Mouse (Mus musculus): ENCODE results near the gene Pla2g1b. TPM values are rescaled to one million over a fixed set of nuclear protein-coding genes. Genes with fewer than 3 reads are reported as not detected.
A peak's percentile ranks its signal among the peaks of the same experiment; 100 is the strongest.
"Not testable (repeated sequence)": the region's sequence is repeated elsewhere in the genome, so short reads cannot be mapped to it uniquely, and the experiment has no call there.

The Pla2g1b gene
- polyA plus RNA-seq, 1 experiment from 2014 or later: not detected

DNA sequence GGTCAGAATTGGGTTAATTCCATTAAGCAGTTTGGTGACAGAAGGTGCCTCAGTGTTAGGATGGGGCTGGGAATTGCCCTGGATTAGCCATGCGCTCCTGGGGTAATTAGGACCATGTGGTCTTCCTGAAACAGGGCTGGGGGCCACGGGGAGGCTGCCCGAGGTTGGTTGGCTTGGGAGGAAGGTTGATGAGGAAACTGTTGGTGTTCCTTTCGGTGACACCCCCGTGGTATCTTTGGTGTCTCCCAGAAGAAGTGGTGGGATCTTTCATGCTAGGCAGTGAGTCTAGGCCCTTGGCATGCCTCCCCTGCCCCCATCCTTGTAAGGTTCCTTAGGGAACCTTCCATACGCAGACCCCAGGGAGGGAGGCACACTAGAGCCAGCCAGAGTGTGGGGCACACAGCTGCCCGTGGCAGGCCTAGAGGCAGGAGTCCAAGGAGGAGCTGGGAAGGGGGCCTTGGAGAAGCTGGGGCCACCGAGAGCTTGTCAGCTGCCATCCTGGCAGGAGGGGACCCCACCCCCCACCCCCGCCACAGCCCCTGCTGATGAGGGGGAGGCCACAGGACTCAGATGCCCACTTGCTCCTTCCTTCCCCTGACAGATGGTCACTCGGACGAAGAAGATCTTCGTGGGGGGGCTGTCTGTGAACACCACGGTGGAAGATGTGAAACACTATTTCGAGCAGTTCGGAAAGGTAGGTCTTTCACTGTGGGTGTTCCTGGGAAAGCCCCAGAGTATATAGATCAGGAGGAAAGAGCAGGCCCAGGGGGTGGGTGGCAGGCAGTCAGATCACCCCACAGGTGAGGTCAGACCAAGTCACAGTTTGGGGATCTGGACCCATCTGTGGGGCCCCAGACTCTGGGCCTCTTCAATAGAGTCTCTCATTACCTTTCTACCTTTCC is 31.0 kb upstream of the Pla2g1b start:
- Histone ChIP-seq H3K36me3 (peaks cover 47% of the 10 kb centered on the region), H3K9me3 (no peaks in the 10 kb centered on the region), H3K27me3 (no peaks in the 10 kb centered on the region), H3K27ac (peak overlapping the region; percentile 95; the same call in 1 of the 2 replicates), H3K9ac (peak overlapping the region; percentile 53; the same call in 1 of the 2 replicates), H3K4me1 (peaks cover 84% of the 10 kb centered on the region), H3K4me2 (replicated peaks) (peak overlapping the region; percentile 71), H3K4me3 (peak overlapping the region; percentile 18; the same call in 1 of the 2 replicates)
- WGBS: 23% methylated on average over 15 of the region's 15 CpGs
- no peak for ATAC-seq (ENCODE audit: low FRiP score, low read depth)

DNA sequence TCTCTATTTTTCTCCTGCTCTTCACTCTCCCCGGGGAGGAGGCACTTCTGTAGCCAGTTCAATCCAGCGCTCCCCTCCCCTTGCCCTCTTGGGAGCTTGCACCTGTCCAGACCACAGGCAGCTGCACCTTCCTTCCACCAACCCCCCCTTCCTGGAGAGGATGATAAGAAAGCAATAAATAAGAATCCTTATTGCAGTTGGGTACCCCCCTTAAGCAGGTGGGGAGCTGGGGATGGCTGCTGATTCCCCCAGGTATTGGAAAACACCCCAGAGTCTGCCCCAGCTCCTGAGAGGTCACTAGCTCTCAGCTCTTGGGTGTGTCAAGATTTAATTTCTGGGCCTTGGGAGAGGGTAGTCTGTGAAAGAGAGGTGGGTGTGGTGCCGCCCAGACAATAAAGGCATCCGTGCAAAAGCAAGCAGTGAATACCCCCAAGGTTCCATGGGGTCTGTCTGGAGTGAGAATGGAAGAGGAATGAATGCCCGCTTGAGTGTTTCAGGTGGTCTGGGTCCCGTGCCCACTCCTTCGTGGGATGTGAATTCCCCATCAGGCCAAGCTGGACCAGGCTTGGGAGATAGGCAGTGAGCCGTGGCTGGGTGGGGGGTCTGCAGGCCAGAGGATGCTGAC is 30.2 kb upstream of the Pla2g1b start:
- H3K9ac ChIP-seq: peak overlapping the region; percentile 75
- H3K4me1 ChIP-seq: peaks cover 80% of the 10 kb centered on the region
- no peaks in the 10 kb centered on the region for H3K9me3 ChIP-seq
- H3K4me2 ChIP-seq (replicated peaks): peak overlapping the region; percentile 71
- WGBS: 16% methylated on average over 8 of the region's 8 CpGs
- no peak for ATAC-seq (ENCODE audit: low FRiP score, low read depth)
- peak overlapping the region; percentile 95 for H3K27ac ChIP-seq
- peak overlapping the region; percentile 39 for H3K4me3 ChIP-seq
- H3K36me3 ChIP-seq: peaks cover 50% of the 10 kb centered on the region
- no peaks in the 10 kb centered on the region for H3K27me3 ChIP-seq

DNA sequence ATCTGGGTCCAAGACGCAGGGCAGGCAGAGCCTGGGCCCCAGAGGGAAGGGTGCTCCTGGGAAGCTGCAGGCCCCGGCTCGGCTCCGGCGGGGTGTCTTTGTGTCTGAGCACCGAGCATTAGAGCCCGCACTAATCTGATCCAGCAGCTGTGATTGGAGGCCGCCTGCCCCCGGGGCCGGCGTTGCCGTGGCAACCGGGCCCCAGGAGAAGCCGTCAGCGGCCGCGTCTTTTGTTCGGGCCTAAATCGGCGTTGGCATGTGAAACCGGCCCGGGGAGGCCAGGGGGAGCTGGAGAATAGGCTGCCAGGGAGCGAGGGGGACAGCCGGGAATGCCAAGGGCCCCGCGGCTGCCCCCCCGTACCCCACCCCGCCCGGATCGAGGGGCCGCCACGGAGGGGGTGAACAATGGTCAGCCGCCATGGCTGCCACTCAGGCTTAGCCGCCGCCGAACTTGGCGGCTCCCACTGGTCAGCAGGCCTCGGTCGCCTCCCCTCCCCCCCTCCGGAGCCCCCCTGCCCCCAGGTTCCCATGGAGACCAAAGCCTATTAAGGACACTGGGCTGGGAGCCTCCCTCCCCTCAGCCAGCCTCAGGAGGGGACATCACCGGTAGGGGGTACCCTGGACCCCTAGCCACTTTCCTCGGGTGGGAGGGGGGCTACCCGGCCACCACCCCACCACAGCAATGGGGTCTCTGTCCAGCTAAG is 29.5 kb upstream of the Pla2g1b start:
- Histone ChIP-seq H3K4me1 (peaks cover 73% of the 10 kb centered on the region), H3K9ac (peak overlapping the region; percentile 75), H3K4me2 (replicated peaks) (peak overlapping the region; percentile 71), H3K4me3 (peak overlapping the region; percentile 39), H3K9me3 (no peaks in the 10 kb centered on the region), H3K36me3 (peaks cover 51% of the 10 kb centered on the region), H3K27me3 (no peaks in the 10 kb centered on the region), H3K27ac (peak overlapping the region; percentile 95)
- under 1% methylated on average over 40 of the region's 43 CpGs for WGBS
- peak; percentile 83 for ATAC-seq (ENCODE audit: low FRiP score, low read depth)

DNA sequence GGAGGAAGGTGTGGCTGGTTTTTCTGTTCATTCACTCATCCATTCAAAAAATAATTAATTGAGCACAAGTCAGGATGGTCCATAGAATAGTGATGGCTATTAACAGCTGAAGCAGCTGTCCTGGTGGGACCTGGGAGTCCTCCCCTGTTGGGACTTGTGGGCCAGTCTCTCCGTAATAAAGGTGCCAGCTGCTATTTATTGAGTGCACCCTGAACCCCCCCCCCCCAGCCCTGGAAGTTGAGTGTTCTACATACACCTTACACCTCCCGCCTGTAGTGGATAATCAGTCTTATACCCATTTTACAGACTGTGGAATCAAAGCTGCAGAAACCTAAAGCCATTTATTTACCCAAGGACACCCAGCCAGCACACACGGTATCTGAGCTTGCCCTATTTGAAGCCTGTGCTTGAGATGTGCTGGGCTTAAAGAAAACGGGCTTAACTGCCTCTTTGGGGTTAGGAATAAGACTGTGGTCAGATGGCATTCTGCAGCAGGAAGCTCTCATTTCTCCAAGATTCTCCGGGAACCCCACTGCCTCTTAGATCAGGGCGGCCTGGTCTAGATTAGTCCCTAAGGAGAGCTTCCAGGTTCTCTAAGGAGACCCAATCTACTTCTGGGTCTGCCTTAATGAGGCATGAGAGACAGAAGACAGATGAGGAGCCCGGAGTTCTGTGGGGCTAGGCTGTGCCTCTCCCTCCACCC is 28.7 kb upstream of the Pla2g1b start:
- 0 out of 2 replicates have a peak, but pooled peaks cover under 1% of the 10 kb centered on the region for H3K9me3 ChIP-seq
- H3K9ac ChIP-seq: no peak overlapping the region
- 20% methylated on average over 7 of the region's 7 CpGs for WGBS
- peaks cover 58% of the 10 kb centered on the region for H3K36me3 ChIP-seq
- peak overlapping the region; percentile 95 for H3K27ac ChIP-seq
- no peaks in the 10 kb centered on the region for H3K27me3 ChIP-seq
- peak overlapping the region; percentile 71 for H3K4me2 ChIP-seq (replicated peaks)
- ATAC-seq (ENCODE audit: low FRiP score, low read depth): no peak
- H3K4me3 ChIP-seq: no peak overlapping the region
- peaks cover 65% of the 10 kb centered on the region for H3K4me1 ChIP-seq

DNA sequence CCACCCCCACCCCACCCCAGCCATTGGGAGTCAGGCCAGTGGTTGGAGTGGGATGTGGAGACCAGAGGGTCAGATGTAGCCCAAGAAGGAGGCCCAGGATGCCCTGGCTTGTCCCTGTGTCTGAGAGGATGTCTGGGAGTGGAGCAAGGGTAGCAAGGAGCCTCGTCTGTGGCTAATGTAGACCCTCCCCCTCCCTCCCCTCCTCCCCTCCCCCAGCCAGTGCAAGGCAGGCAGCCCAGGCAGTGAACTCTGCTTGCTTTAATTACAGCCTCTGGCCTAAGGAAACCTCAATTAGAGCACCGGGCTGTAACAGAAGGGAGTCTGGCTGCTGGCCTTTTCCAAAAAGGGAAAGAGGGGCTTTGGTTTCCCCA is 28.1 kb upstream of the Pla2g1b start:
- Histone ChIP-seq H3K4me3 (no peak overlapping the region), H3K36me3 (peaks cover 58% of the 10 kb centered on the region)

DNA sequence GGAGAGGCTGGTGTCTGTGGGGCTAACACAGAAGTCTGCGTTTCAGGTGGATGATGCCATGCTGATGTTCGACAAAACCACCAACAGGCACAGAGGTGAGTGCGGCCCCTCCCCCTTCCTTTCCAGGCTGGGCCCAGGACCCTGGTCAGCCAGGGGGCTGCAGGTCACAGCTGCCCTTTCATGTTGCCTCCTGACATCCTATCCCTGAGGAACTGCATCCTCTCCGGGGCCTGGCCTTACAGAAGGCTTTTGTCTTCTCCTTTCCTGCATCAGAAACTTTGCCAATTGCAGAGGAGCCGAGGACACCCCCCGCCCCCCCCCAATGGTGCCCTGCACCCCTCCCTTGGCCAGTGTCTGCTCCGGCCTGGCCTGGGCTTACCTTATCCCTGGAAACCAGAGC is 27.4 kb upstream of the Pla2g1b start:
- Histone ChIP-seq H3K27me3 (no peaks in the 10 kb centered on the region), H3K9me3 (0 out of 2 replicates have a peak, but pooled peaks cover 3% of the 10 kb centered on the region), H3K27ac (no peak overlapping the region), H3K36me3 (peaks cover 63% of the 10 kb centered on the region), H3K4me1 (peaks cover 52% of the 10 kb centered on the region), H3K9ac (no peak overlapping the region), H3K4me2 (replicated peaks) (no peak overlapping the region), H3K4me3 (no peak overlapping the region)
- WGBS: 18% methylated on average over 6 of the region's 7 CpGs
- ATAC-seq (ENCODE audit: low FRiP score, low read depth): no peak

More for the DNA sequence above, 28.1 kb upstream of the Pla2g1b start:
- Histone ChIP-seq H3K27me3 (no peaks in the 10 kb centered on the region), H3K9me3 (0 out of 2 replicates have a peak, but pooled peaks cover 3% of the 10 kb centered on the region), H3K9ac (no peak overlapping the region), H3K4me2 (replicated peaks) (peak overlapping the region; percentile 21; the same call in 1 of the 2 replicates), H3K4me1 (peaks cover 59% of the 10 kb centered on the region), H3K27ac (peak overlapping the region; percentile 55)
- no peak for ATAC-seq (ENCODE audit: low FRiP score, low read depth)
- 0% methylated on average over 2 of the region's 2 CpGs for WGBS

DNA sequence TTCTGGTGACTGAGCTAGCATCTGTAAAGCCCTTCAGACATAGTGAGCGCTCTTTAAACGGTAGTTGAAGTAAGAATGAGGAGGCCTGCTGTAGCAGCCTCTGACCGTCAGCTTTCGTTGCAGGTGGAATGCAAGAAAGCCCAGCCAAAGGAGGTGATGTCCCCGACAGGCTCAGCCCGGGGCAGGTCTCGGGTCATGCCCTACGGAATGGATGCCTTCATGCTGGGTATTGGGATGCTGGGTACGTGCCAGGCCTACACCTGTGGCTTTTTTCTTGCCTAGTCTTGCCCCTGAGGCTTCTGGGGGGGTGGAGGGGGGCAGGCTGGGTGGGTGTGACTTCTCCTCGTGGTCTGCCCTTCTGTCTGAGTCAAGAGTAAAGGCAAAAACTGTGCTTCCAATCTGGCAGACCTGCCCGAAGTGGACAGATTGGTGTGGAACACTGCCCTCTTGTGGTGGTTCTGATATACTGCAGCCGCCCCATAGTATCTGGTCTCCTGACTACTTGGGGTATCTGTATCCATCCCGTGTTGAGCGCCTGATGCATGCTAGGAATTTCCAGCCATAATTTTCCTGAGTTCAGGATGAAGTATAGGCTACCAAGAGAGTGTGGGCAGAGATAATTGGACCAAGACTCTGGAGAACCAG is 24.7 kb upstream of the Pla2g1b start:
- H3K4me1 ChIP-seq: peaks cover 25% of the 10 kb centered on the region
- H3K9ac ChIP-seq: no peak overlapping the region
- H3K36me3 ChIP-seq: peaks cover 77% of the 10 kb centered on the region
- H3K9me3 ChIP-seq: 0 out of 2 replicates have a peak, but pooled peaks cover 3% of the 10 kb centered on the region
- H3K27me3 ChIP-seq: no peaks in the 10 kb centered on the region
- 39% methylated on average over 14 of the region's 14 CpGs for WGBS
- H3K4me2 ChIP-seq (replicated peaks): no peak overlapping the region
- ATAC-seq (ENCODE audit: low FRiP score, low read depth): peak; percentile 60; the same call in 1 of the 2 replicates
- H3K27ac ChIP-seq: no peak overlapping the region
- no peak overlapping the region for H3K4me3 ChIP-seq

DNA sequence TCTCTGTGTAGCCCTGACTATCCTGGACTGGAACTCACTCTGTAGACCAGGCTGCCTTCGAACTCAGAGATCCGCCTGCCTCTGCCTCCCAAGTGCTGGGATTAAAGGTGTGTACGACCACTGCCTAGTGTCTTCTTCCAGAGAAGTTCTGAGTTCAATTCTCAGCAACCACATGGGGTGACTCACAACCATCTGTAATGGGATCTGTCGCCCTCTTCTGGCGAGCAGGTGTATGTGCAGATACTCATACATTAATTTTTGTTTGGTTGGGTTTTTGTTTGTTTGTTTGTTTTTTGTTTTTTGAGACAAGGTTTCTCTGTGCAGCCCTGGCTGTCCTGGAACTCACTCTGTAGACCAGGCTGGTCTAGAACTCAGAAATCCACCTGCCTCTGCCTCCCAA is 23.4 kb upstream of the Pla2g1b start:
- not testable (repeated sequence) for H3K27ac ChIP-seq; H3K27me3 ChIP-seq; H3K9ac ChIP-seq; H3K4me2 ChIP-seq (replicated peaks); H3K9me3 ChIP-seq; H3K4me3 ChIP-seq; ATAC-seq (ENCODE audit: low FRiP score, low read depth)
- Histone ChIP-seq H3K4me1 (peaks cover 12% of the 10 kb centered on the region), H3K36me3 (peaks cover 86% of the 10 kb centered on the region)
- WGBS: 82% methylated on average over 5 of the region's 5 CpGs

DNA sequence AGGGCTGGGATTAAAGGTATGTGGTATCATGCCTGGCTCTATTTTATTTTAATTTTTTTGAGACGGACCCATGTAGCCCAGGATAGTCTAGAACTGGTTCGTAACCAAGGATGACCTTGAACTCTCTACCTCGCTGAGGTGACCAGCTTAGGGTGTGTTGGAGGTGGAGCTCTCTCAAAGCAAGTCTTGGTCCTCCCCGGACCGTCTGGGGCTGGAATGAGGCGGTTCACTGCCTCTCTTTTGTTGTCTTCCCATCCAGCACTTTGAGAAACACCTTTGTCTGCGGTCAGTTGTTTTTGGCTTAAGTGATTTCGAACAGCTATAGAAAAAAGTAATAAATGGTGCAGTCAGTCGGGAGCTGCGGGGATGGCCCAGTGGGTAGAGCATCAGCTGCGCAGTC is 21.9 kb upstream of the Pla2g1b start:
- H3K4me2 ChIP-seq (replicated peaks): no peak overlapping the region
- no peak overlapping the region for H3K4me3 ChIP-seq
- peaks cover 88% of the 10 kb centered on the region for H3K36me3 ChIP-seq
- no peak overlapping the region for H3K9ac ChIP-seq
- no peaks in the 10 kb centered on the region for H3K27me3 ChIP-seq
- no peak for ATAC-seq (ENCODE audit: low FRiP score, low read depth)
- 97% methylated on average over 11 of the region's 11 CpGs for WGBS
- no peaks in the 10 kb centered on the region for H3K4me1 ChIP-seq
- 0 out of 2 replicates have a peak, but pooled peaks cover 3% of the 10 kb centered on the region for H3K9me3 ChIP-seq
- H3K27ac ChIP-seq: no peak overlapping the region

DNA sequence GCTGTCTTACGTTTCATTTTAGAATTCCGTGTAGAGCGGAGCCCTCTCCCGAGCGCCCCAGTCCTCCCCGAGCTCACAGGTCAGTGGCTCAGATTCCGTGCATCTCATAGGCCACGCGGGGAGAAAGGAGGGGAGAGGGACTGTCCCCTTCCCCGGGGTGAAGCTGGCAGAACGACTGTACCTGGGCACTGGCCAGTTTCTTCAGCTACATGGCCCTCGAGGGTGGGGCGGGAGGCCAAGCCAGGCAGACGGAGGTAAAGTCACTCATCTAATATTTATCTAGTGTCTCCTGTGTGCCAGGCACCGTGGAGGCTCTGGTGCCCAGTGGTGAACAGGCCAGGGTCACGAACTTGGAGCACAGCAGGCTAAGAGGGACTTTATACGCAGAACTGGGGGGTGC is 19.0 kb upstream of the Pla2g1b start:
- Histone ChIP-seq H3K27ac (no peak overlapping the region), H3K4me3 (no peak overlapping the region), H3K9me3 (0 out of 2 replicates have a peak, but pooled peaks cover 3% of the 10 kb centered on the region), H3K27me3 (no peaks in the 10 kb centered on the region), H3K9ac (no peak overlapping the region), H3K4me2 (replicated peaks) (no peak overlapping the region), H3K36me3 (peaks cover 97% of the 10 kb centered on the region), H3K4me1 (no peaks in the 10 kb centered on the region)
- WGBS: 87% methylated on average over 17 of the region's 17 CpGs
- no peak for ATAC-seq (ENCODE audit: low FRiP score, low read depth)

DNA sequence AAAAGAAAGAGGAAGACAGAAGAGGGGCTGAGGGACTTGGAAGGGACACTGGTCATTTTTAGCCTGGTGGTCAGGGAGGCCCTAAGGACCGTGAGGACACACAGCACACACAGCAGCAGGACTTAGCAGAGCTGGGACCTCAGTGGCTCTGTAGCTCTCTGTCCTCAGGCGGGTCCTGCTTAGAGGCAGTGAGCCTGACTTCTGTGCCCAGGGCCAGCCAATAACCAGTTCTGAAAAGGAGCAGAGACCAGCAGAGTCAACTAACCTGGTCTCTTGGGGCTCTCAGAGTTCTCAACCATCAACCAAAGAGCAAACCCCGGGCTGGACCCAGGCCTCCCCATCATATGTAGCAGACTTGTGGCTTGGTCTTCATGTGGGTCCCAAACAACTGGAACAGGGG is 16.8 kb upstream of the Pla2g1b start:
- Histone ChIP-seq H3K4me2 (replicated peaks) (no peak overlapping the region), H3K27me3 (no peaks in the 10 kb centered on the region), H3K9ac (no peak overlapping the region), H3K36me3 (peaks cover 96% of the 10 kb centered on the region), H3K4me1 (no peaks in the 10 kb centered on the region), H3K27ac (no peak overlapping the region), H3K4me3 (no peak overlapping the region), H3K9me3 (no peaks in the 10 kb centered on the region)
- WGBS: 85% methylated on average over 3 of the region's 3 CpGs
- ATAC-seq (ENCODE audit: low FRiP score, low read depth): no peak

Measured in limb, embryonic 13.5 days (tissue).